Mouse (Mus musculus): ENCODE data around the gene Macrod2. TPM values are rescaled to one million over a fixed set of nuclear protein-coding genes. Genes with fewer than 3 reads are reported as not detected.

Gene Macrod2
- polyA plus RNA-seq, 1 experiment from 2014 or later, result 31.9 TPM

DNA sequence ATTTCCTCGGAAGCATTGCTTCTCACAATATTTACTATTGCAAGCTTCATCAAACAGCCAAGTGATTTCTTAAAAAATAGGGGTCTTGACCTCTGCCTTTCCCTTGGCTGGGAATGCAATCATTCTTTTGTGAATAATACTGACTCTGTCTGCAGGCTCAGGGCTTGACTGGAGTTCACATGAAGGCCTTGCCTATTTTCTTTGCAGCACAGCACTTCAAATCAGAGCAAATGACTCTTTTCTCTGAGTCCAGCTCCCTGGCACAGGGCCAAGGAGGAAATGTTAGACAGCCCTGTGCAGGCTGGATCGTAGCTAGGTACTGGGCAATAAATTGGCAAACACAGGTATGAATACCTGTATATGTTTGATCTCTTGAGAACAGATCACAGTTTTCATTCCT, 1464.1 kb downstream of the Macrod2 start:
- DNase-seq (ENCODE audit: low spot score), result peak; percentile 58
- no peaks in the 10 kb centered on the region for H3K9me3 ChIP-seq (ENCODE audit: control insufficient read depth, low read length)
- 17% methylated on average over 2 of the region's 2 CpGs for WGBS
- no peak overlapping the region for H3K9ac ChIP-seq (ENCODE audit: low read length)
- H3K36me3 ChIP-seq (ENCODE audit: control insufficient read depth, insufficient read depth, low read length), result no peaks in the 10 kb centered on the region
- no peak overlapping the region for H3K4me2 ChIP-seq (replicated peaks; ENCODE audit: low read depth)
- no peaks in the 10 kb centered on the region for H3K4me1 ChIP-seq (replicated peaks; ENCODE audit: control insufficient read depth, insufficient read depth)
- TF ChIP-seq EP300 (optimal IDR thresholded peaks at IDR 0.05) (no peak), CTCF (IDR thresholded peaks at IDR 0.05; ENCODE audit: low read depth) (no peak)
- no peaks in the 10 kb centered on the region for H3K27me3 ChIP-seq (ENCODE audit: control insufficient read depth, insufficient read depth, low read length)
- no peak overlapping the region for H3K4me3 ChIP-seq (ENCODE audit: low read depth, low read length)
- H3K27ac ChIP-seq (replicated peaks), result no peak overlapping the region
- peak; percentile 76 for ATAC-seq (ENCODE audit: low FRiP score, low TSS enrichment)

GRCm38 (mm10) chr2:141861679-141862268, 1466.7 kb downstream of the Macrod2 start:
- Histone ChIP-seq H3K27ac (replicated peaks) (no peak overlapping the region), H3K9me3 (ENCODE audit: control insufficient read depth, low read length) (no peaks in the 10 kb centered on the region), H3K27me3 (ENCODE audit: control insufficient read depth, insufficient read depth, low read length) (no peaks in the 10 kb centered on the region), H3K4me1 (replicated peaks; ENCODE audit: control insufficient read depth, insufficient read depth) (no peaks in the 10 kb centered on the region), H3K36me3 (ENCODE audit: control insufficient read depth, insufficient read depth, low read length) (no peaks in the 10 kb centered on the region), H3K4me2 (replicated peaks; ENCODE audit: low read depth) (no peak overlapping the region), H3K4me3 (ENCODE audit: low read depth, low read length) (no peak overlapping the region), H3K9ac (ENCODE audit: low read length) (no peak overlapping the region)
- no peak for TF ChIP-seq EP300 (optimal IDR thresholded peaks at IDR 0.05)
- no peak for TF ChIP-seq CTCF (IDR thresholded peaks at IDR 0.05; ENCODE audit: low read depth)
- DNase-seq (ENCODE audit: low spot score), result no peak
- 95% methylated on average over 6 of the region's 6 CpGs for WGBS
- no peak for ATAC-seq (ENCODE audit: low FRiP score, low TSS enrichment)

DNA sequence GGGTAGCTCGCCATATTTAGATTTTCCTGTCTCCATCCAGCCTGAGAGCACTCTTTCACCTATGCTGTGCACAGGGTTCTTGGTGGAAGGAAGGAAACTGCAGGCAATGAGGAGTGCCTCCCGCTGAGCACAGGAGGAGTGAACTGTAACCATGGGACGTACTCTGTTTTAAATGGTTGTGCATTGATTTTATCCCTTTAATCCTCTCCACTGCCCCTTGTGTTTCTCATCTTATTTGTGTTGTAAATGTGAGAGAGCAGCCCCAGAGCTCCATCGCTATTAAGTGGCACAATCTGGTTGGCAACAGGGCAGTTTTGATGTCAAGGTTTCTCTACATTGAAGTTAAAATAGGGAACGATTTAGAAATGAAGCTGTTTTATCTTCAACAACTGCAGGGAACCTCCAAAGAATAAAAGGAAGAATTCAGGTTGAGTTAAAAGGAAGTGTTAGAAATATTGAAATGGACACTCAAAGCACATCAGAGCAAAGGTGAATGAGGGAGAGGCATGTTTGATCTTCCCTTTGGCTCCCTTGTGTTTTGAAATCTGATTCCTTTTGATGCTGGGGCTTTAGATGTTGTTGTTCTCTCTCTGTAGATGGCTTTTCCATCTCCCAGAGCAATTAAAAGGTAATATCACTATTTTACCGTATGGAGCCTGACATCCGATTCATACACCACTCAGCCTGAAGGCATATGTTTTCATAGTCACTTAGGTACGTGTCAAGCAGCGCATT, 1467.6 kb downstream of the Macrod2 start:
- ATAC-seq (ENCODE audit: low FRiP score, low TSS enrichment), result no peak
- H3K36me3 ChIP-seq (ENCODE audit: control insufficient read depth, insufficient read depth, low read length), result no peaks in the 10 kb centered on the region
- no peaks in the 10 kb centered on the region for H3K4me1 ChIP-seq (replicated peaks; ENCODE audit: control insufficient read depth, insufficient read depth)
- H3K27me3 ChIP-seq (ENCODE audit: control insufficient read depth, insufficient read depth, low read length), result no peaks in the 10 kb centered on the region
- H3K9me3 ChIP-seq (ENCODE audit: control insufficient read depth, low read length), result no peaks in the 10 kb centered on the region
- 70% methylated on average over 9 of the region's 9 CpGs for WGBS
- DNase-seq (ENCODE audit: low spot score), result no peak
- H3K27ac ChIP-seq (replicated peaks), result no peak overlapping the region
- no peak overlapping the region for H3K9ac ChIP-seq (ENCODE audit: low read length)
- H3K4me3 ChIP-seq (ENCODE audit: low read depth, low read length), result no peak overlapping the region
- H3K4me2 ChIP-seq (replicated peaks; ENCODE audit: low read depth), result no peak overlapping the region
- no peak for TF ChIP-seq EP300 (optimal IDR thresholded peaks at IDR 0.05)
- TF ChIP-seq CTCF (IDR thresholded peaks at IDR 0.05; ENCODE audit: low read depth), result no peak

DNA sequence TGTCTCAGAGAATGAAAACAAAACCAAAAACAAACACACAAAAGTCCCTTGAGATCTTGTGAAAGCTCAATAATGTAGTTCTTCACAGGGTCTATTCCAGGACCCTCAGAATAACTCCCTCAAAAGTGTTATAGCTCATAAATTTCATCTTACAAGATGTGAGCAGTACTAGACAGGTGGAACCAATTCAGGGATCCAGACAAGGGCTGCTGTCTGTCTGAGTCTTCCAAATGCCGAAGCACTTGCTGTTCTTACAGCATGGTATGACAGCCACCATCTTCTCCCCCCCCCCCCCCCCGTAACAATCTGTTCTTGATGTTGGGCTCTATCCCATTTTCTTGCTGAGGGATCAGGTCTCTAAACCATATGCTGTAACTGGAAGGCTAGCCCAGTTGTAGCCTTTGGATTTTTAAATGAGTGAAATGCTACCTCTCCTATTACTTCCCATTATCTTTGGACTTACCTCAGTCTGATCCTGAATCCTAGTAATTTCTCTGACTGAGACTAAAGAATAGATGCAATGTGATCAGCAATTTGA, 1468.6 kb downstream of the Macrod2 start:
- ATAC-seq (ENCODE audit: low FRiP score, low TSS enrichment), result no peak
- TF ChIP-seq CTCF (IDR thresholded peaks at IDR 0.05; ENCODE audit: low read depth), result no peak
- TF ChIP-seq EP300 (optimal IDR thresholded peaks at IDR 0.05), result no peak

GRCm38 (mm10) chr2:141870930-141871329, 1475.8 kb downstream of the Macrod2 start:
- TF ChIP-seq CTCF (IDR thresholded peaks at IDR 0.05; ENCODE audit: low read depth) (no peak), EP300 (optimal IDR thresholded peaks at IDR 0.05) (no peak)
- DNase-seq (ENCODE audit: low spot score) (no peak), ATAC-seq (ENCODE audit: low FRiP score, low TSS enrichment) (no peak)
- Histone ChIP-seq H3K4me3 (ENCODE audit: low read depth, low read length) (no peak overlapping the region), H3K9me3 (ENCODE audit: control insufficient read depth, low read length) (no peaks in the 10 kb centered on the region), H3K27ac (replicated peaks) (no peak overlapping the region), H3K4me2 (replicated peaks; ENCODE audit: low read depth) (no peak overlapping the region), H3K4me1 (replicated peaks; ENCODE audit: control insufficient read depth, insufficient read depth) (no peaks in the 10 kb centered on the region), H3K36me3 (ENCODE audit: control insufficient read depth, insufficient read depth, low read length) (no peaks in the 10 kb centered on the region), H3K27me3 (ENCODE audit: control insufficient read depth, insufficient read depth, low read length) (no peaks in the 10 kb centered on the region), H3K9ac (ENCODE audit: low read length) (no peak overlapping the region)
- WGBS, result 53% methylated on average over 4 of the region's 4 CpGs

More for the DNA sequence above, 1468.6 kb downstream of the Macrod2 start:
- no peak overlapping the region for H3K27ac ChIP-seq (replicated peaks)
- no peaks in the 10 kb centered on the region for H3K4me1 ChIP-seq (replicated peaks; ENCODE audit: control insufficient read depth, insufficient read depth)
- no peaks in the 10 kb centered on the region for H3K9me3 ChIP-seq (ENCODE audit: control insufficient read depth, low read length)
- no peaks in the 10 kb centered on the region for H3K36me3 ChIP-seq (ENCODE audit: control insufficient read depth, insufficient read depth, low read length)
- H3K9ac ChIP-seq (ENCODE audit: low read length), result no peak overlapping the region
- H3K4me3 ChIP-seq (ENCODE audit: low read depth, low read length), result no peak overlapping the region
- 69% methylated on average over 2 of the region's 2 CpGs for WGBS
- H3K4me2 ChIP-seq (replicated peaks; ENCODE audit: low read depth), result no peak overlapping the region
- no peaks in the 10 kb centered on the region for H3K27me3 ChIP-seq (ENCODE audit: control insufficient read depth, insufficient read depth, low read length)
- DNase-seq (ENCODE audit: low spot score), result no peak

Data from stomach, postnatal 0 days (tissue).